Mouse (Mus musculus) embryonic fibroblast, embryonic 13.5 days (primary cell): ENCODE data around the gene Arhgap30.

Experiments used
- CTCF ChIP-seq: IDR thresholded peaks from 2 replicates; pipeline ENCODE4 v1.5.1; 2011; ENCODE audit warnings: mild to moderate bottlenecking, control low read depth, low read length, moderate library complexity, borderline replicate concordance; ENCODE audit not compliant: insufficient read depth
- POLR2A ChIP-seq: IDR thresholded peaks from 2 replicates; pipeline ENCODE4 v1.6.1; 2011; ENCODE audit warnings: low read depth, mild to moderate bottlenecking, control low read depth, low read length, moderate library complexity

DNA sequence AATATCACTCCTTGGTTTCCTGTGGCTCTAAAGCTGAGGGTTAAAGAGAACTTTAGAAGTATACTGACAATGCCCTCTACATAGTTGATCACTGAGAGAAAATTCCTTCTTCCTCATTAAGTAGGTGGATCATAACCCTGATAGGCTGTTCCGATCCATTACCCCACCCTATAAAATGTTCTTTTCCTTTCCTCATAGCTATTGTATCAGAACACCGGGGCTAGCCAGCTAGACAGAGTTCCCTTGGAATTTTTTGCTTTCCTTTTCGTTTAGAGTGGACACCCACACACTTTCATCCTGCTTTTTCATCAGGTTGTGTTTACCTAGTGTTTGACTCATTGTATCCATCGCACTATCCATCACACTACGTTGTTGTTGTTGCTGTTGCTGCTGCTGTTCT is 35.9 kb downstream of the Arhgap30 start:
- TF ChIP-seq CTCF (no peak), POLR2A (no peak)
